Mouse (Mus musculus) lung, postnatal 0 days (tissue): ENCODE measurements around the gene D430041D05Rik. TPM values are rescaled to one million over a fixed set of nuclear protein-coding genes. Genes with fewer than 3 reads are reported as not detected.

ENCODE experiments used
- ATAC-seq: fragments of 200-750 bp; cut with Nextera tagmentation; 2 replicates; pipeline ENCODE4 v1.8.0; 2017; ENCODE audit warnings: moderate library complexity
- DNase-seq: peaks from one replicate; pipeline ENCODE4 v3.0.0-alpha.2; 2016; ENCODE audit warnings: low spot score
- H3K27ac ChIP-seq: fragments of 300-500 bp; sonication (generic); 2 replicates; pipeline ENCODE4 v1.5.1; 2014; ENCODE audit warnings: antibody characterized with exemption, mild to moderate bottlenecking, low read length, mixed read lengths
- H3K27me3 ChIP-seq: fragments of 300-500 bp; sonication (generic); replicated peaks from 2 replicates; pipeline ENCODE4 v1.6.1; 2014; ENCODE audit warnings: low read length, mixed read lengths; ENCODE audit not compliant: insufficient read depth
- H3K36me3 ChIP-seq: fragments of 300-500 bp; sonication (generic); 2 replicates; pipeline ENCODE4 v1.6.1; 2014; ENCODE audit warnings: low read length, mixed read lengths; ENCODE audit not compliant: insufficient read depth
- H3K4me1 ChIP-seq: fragments of 300-500 bp; sonication (generic); 2 replicates; pipeline ENCODE4 v1.6.1; 2014; ENCODE audit warnings: antibody characterized with exemption, low read depth, low read length, mixed read lengths; ENCODE audit not compliant: insufficient read depth
- H3K4me2 ChIP-seq: fragments of 300-500 bp; sonication (generic); replicated peaks from 2 replicates; pipeline ENCODE4 v1.6.1; 2014; ENCODE audit warnings: low read depth, mild to moderate bottlenecking, low read length, moderate library complexity, mixed read lengths
- H3K4me3 ChIP-seq: fragments of 300-500 bp; sonication (generic); 2 replicates; pipeline ENCODE4 v1.5.1; 2014; ENCODE audit warnings: low read depth, low read length
- H3K9ac ChIP-seq: fragments of 300-500 bp; sonication (generic); replicated peaks from 2 replicates; pipeline ENCODE4 v1.6.1; 2014; ENCODE audit warnings: low read depth, mild to moderate bottlenecking
- H3K9me3 ChIP-seq: fragments of 300-500 bp; sonication (generic); 2 replicates; pipeline ENCODE4 v1.6.1; 2016; ENCODE audit warnings: low read length, mixed read lengths
- CTCF ChIP-seq: IDR thresholded peaks from 2 replicates; pipeline ENCODE4 v1.5.1; 2016; ENCODE audit warnings: antibody characterized with exemption, mild to moderate bottlenecking
- EP300 ChIP-seq: IDR thresholded peaks from 2 replicates; pipeline ENCODE4 v1.6.1; 2016; ENCODE audit warnings: antibody characterized with exemption, mild to moderate bottlenecking, control low read depth
- WGBS: fragments of 180-500 bp; shearing (Covaris S2); extraction: QIAGEN DNeasy Blood & Tissue Kit; methylation state at CpG from one replicate; pipeline ENCODE4 v1.1.7; 2014; 5-methylcytosine and 5-hydroxymethylcytosine counted together
- polyA plus RNA-seq: library from polyadenylated mRNA; unstranded; fragments of >200 nt; fragmentation: Nextera tagmentation; extraction: Ambion mirVana; gene quantifications from 2 replicates; pipeline ENCODE4 v1.2.1, GENCODE M21; 2015

D430041D05Rik gene
- polyA plus RNA-seq, 1 experiment from 2014 or later, result 0.69 TPM

- TF ChIP-seq CTCF, result no peak
- TF ChIP-seq EP300, result no peak
- ATAC-seq (no peak), DNase-seq (no peak)
- no peak overlapping the region for H3K27ac ChIP-seq
- WGBS, result 71% methylated on average over 4 of the region's 4 CpGs
- no peak overlapping the region for H3K4me2 ChIP-seq
- H3K9ac ChIP-seq, result no peak overlapping the region
- no peaks in the 10 kb centered on the region for H3K27me3 ChIP-seq
- no peaks in the 10 kb centered on the region for H3K4me1 ChIP-seq
- no peaks in the 10 kb centered on the region for H3K9me3 ChIP-seq
- H3K4me3 ChIP-seq, result no peak overlapping the region
- H3K36me3 ChIP-seq, result no peaks in the 10 kb centered on the region
These were observed 262.8 kb downstream of the D430041D05Rik start for GRCm38 (mm10) chr2:104147910-104148561.

DNA sequence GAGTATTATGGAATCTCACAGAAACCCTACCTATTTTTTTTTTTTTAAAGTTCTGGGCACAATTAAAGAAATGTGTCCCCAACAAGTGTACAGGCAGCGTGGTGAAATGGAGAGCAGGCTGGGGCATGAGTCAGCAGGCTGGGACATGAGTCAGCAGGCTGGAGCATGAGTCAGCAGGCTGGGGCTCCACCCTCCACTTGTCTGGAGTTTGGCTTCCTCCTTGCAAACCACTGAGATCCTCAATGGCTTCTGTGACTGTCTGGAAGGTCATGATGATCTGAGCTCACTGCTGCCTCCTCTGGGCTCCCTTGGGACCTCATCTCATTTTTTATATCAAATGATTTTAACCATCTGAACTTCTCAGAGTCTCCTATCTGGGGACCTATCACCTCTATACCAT, 264.8 kb downstream of the D430041D05Rik start:
- no peak overlapping the region for H3K4me2 ChIP-seq
- no peaks in the 10 kb centered on the region for H3K4me1 ChIP-seq
- no peak overlapping the region for H3K27ac ChIP-seq
- H3K4me3 ChIP-seq, result no peak overlapping the region
- no peaks in the 10 kb centered on the region for H3K9me3 ChIP-seq
- H3K27me3 ChIP-seq, result no peaks in the 10 kb centered on the region
- no peaks in the 10 kb centered on the region for H3K36me3 ChIP-seq
- peak; percentile 54 for DNase-seq
- whole genome bisulfite sequencing, result 48% methylated on average over 1 of the region's 1 CpGs
- no peak for TF ChIP-seq EP300
- peak; percentile 30; the same call in 1 of the 2 replicates for TF ChIP-seq CTCF
- no peak overlapping the region for H3K9ac ChIP-seq
- no peak; the same call in 1 of the 2 replicates for ATAC-seq

GRCm38 (mm10) chr2:104144004-104144403, 266.8 kb downstream of the D430041D05Rik start:
- no peaks in the 10 kb centered on the region for H3K9me3 ChIP-seq
- H3K9ac ChIP-seq, result no peak overlapping the region
- H3K4me3 ChIP-seq, result no peak overlapping the region
- no peak overlapping the region for H3K4me2 ChIP-seq
- H3K4me1 ChIP-seq, result no peaks in the 10 kb centered on the region
- no peak for TF ChIP-seq EP300
- TF ChIP-seq CTCF, result no peak
- no peaks in the 10 kb centered on the region for H3K36me3 ChIP-seq
- H3K27ac ChIP-seq, result no peak overlapping the region
- DNase-seq (no peak), ATAC-seq (no peak)
- 84% methylated on average over 12 of the region's 12 CpGs for WGBS
- H3K27me3 ChIP-seq, result no peaks in the 10 kb centered on the region

GRCm38 (mm10) chr2:104142140-104142539, 268.7 kb downstream of the D430041D05Rik start:
- H3K36me3 ChIP-seq, result no peaks in the 10 kb centered on the region
- no peaks in the 10 kb centered on the region for H3K9me3 ChIP-seq
- no peak overlapping the region for H3K4me2 ChIP-seq
- H3K27me3 ChIP-seq, result no peaks in the 10 kb centered on the region
- DNase-seq (no peak), ATAC-seq (no peak)
- TF ChIP-seq CTCF (no peak), EP300 (no peak)
- 82% methylated on average over 8 of the region's 8 CpGs for WGBS
- no peak overlapping the region for H3K9ac ChIP-seq
- H3K4me1 ChIP-seq, result no peaks in the 10 kb centered on the region
- no peak overlapping the region for H3K4me3 ChIP-seq
- H3K27ac ChIP-seq, result no peak overlapping the region

DNA sequence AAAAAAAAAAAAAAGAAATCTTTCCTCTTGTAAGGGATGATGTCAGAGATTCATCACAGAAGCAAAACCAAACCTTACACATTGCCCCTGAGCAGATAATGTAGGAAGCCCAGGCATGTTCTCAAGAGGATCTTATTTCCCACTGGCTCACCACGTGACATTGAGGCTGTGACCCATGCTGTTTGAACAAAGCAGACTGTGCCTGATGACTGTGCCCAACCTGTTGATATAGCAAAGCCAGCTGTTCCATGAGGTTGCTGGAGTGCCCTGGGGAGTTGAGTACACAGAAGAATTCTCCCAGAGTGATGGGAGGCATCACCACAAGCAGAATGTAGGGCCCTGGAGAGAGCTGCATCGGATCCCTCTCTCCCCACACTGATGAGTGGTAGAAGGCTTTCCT, 274.9 kb downstream of the D430041D05Rik start:
- no peak overlapping the region for H3K4me3 ChIP-seq
- H3K27ac ChIP-seq, result no peak overlapping the region
- TF ChIP-seq CTCF, result no peak
- no peak for TF ChIP-seq EP300
- 41% methylated on average over 2 of the region's 2 CpGs for WGBS
- H3K36me3 ChIP-seq, result no peaks in the 10 kb centered on the region
- no peak overlapping the region for H3K4me2 ChIP-seq
- no peaks in the 10 kb centered on the region for H3K9me3 ChIP-seq
- no peak overlapping the region for H3K9ac ChIP-seq
- H3K27me3 ChIP-seq, result no peaks in the 10 kb centered on the region
- no peak for DNase-seq
- no peaks in the 10 kb centered on the region for H3K4me1 ChIP-seq
- no peak for ATAC-seq

DNA sequence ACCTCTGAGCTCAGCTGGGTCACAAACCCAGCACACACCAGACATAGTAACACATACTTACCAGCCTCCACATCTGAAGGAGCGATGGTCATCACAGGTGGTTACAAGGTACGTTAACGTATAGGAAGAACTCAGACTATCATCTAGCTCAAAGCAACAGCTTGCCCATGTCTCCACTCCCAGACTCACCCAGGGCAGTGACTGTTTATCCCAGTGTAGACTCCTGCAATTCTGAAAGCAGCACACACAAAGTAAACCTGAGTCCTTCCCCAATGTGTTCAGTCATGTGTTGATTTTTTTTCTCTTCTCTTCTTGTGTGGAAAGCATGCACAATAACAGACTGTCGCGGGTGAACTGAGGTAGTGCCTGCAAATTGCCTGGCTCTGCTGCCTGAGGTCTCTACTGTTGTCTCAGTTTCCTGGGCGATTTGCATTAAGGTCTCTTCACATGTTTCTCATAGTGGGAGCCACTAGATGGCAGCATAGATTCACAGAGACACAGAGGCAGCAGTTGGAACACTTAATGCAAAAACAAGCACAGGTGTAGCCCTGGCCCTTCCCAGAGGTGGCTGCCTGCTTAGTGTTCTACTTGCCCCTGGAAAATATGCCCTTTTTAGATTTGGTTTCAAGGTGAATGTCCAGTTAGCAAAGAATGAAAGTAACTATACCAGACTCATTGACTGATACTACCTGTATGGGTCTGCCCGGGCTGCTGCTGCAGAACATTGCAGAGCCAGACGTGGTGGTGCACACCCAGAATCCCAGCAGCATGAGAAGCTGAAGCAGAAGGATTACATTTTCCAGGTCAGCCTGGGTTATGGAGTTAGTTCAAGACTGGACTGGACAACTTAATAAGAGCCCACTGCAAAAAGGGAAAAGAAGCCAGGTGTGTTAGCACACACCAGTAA, 276.4 kb downstream of the D430041D05Rik start:
- 43% methylated on average over 8 of the region's 8 CpGs for WGBS
- peak; percentile 48 for ATAC-seq
- peak; percentile 84 for DNase-seq

More for the DNA sequence above, 276.4 kb downstream of the D430041D05Rik start:
- TF ChIP-seq CTCF, result peak; percentile 95
- TF ChIP-seq EP300, result no peak
- H3K36me3 ChIP-seq, result no peaks in the 10 kb centered on the region
- H3K27ac ChIP-seq, result no peak overlapping the region
- H3K27me3 ChIP-seq, result no peaks in the 10 kb centered on the region
- H3K9ac ChIP-seq, result no peak overlapping the region
- no peaks in the 10 kb centered on the region for H3K9me3 ChIP-seq
- no peak overlapping the region for H3K4me3 ChIP-seq
- H3K4me2 ChIP-seq, result no peak overlapping the region
- no peaks in the 10 kb centered on the region for H3K4me1 ChIP-seq
